Mouse (Mus musculus): ENCODE measurements around the gene Lrrc27.

The Lrrc27 gene

GRCm38 (mm10) chr7:139246931-139247880 lies 34.4 kb downstream of the Lrrc27 start:
- DNase-seq = peak in 1 of 2 experiments; percentile 63

GRCm38 (mm10) chr7:139247881-139248614 lies 35.3 kb downstream of the Lrrc27 start, which contains the start of gene Pwwp2b:
TSS of gene Pwwp2b (plus strand) at chr7:139248482.
- peak; percentile 80 to 90 for DNase-seq

- DNase-seq = peak in 1 of 2 experiments; percentile 29
Observed at GRCm38 (mm10) chr7:139248615-139249405, 36.0 kb downstream of the Lrrc27 start.

- peak in 1 of 2 experiments; percentile 29 for DNase-seq
Observed at GRCm38 (mm10) chr7:139249406-139250210, 36.8 kb downstream of the Lrrc27 start.

GRCm38 (mm10) chr7:139251881-139252301 lies 39.1 kb downstream of the Lrrc27 start:
- peak; percentile 25 to 37 for DNase-seq

- DNase-seq = no peak
Observed at GRCm38 (mm10) chr7:139252566-139252965, 39.8 kb downstream of the Lrrc27 start.

GRCm38 (mm10) chr7:139252986-139253385 lies 40.2 kb downstream of the Lrrc27 start:
- DNase-seq = no peak

GRCm38 (mm10) chr7:139253462-139253861 lies 40.7 kb downstream of the Lrrc27 start:
- DNase-seq = no peak

- no peak for DNase-seq
Observed at GRCm38 (mm10) chr7:139254626-139255025, 41.8 kb downstream of the Lrrc27 start.

GRCm38 (mm10) chr7:139257752-139258542 lies 45.2 kb downstream of the Lrrc27 start:
- no peak for DNase-seq

GRCm38 (mm10) chr7:139264337-139264736 lies 51.5 kb downstream of the Lrrc27 start:
- no peak for DNase-seq

GRCm38 (mm10) chr7:139265634-139266033 lies 52.8 kb downstream of the Lrrc27 start:
- no peak for DNase-seq

- DNase-seq = peak; percentile 68 to 78
Observed at GRCm38 (mm10) chr7:139266431-139266830, 53.6 kb downstream of the Lrrc27 start.

- DNase-seq = peak in 1 of 2 experiments; percentile 50
Observed at GRCm38 (mm10) chr7:139266886-139267870, 54.4 kb downstream of the Lrrc27 start.

GRCm38 (mm10) chr7:139270738-139271137 lies 58.0 kb downstream of the Lrrc27 start:
- no peak for DNase-seq

GRCm38 (mm10) chr7:139271871-139272270 lies 59.1 kb downstream of the Lrrc27 start:
- no peak for DNase-seq

GRCm38 (mm10) chr7:139272639-139273396 lies 60.0 kb downstream of the Lrrc27 start:
- no peak for DNase-seq

GRCm38 (mm10) chr7:139273397-139273719 lies 60.6 kb downstream of the Lrrc27 start:
- DNase-seq = peak; percentile 39 to 41

GRCm38 (mm10) chr7:139275586-139275985 lies 62.8 kb downstream of the Lrrc27 start:
- DNase-seq = peak in 1 of 2 experiments; percentile 33
